Mouse (Mus musculus) embryonic fibroblast, embryonic 13.5 days (primary cell): ENCODE measurements around the gene Srpx.

Experiments
- CTCF ChIP-seq: IDR thresholded peaks from 2 replicates; pipeline ENCODE4 v1.5.1; 2011; ENCODE audit warnings: mild to moderate bottlenecking, control low read depth, low read length, moderate library complexity, borderline replicate concordance; ENCODE audit not compliant: insufficient read depth
- POLR2A ChIP-seq: IDR thresholded peaks from 2 replicates; pipeline ENCODE4 v1.6.1; 2011; ENCODE audit warnings: low read depth, mild to moderate bottlenecking, control low read depth, low read length, moderate library complexity

- TF ChIP-seq CTCF (no peak; the same call in 1 of the 2 replicates), POLR2A (no peak)
These were observed 46.8 kb downstream of the Srpx start for GRCm38 (mm10) chrX:10070689-10071088.
